Mouse (Mus musculus): Measurements from ENCODE around the gene Lipi. TPM values are rescaled to one million over a fixed set of nuclear protein-coding genes. Genes with fewer than 3 reads are reported as not detected.

Lipi gene
- polyA plus RNA-seq, 1 experiment from 2014 or later: not detected

DNA sequence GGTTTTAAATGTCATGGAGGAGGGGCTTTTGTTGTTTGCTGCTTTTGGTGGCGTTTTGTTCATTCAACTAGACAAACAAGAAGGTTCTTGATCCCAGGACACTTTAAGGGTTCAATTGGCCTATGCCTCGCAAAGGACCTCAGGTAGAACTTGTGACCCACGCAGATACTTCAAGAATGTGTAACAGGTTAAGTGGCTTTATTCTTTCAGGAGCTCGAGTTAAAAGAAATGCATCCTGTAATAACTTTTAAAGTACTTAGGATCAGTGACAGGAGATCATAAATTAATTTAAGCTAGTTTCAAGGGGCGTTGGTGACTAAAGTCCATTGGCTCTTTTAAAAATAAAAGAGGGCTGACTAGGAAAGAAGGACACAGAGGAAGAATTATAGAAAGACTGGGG, 3.6 kb downstream of the Lipi start:
- Histone ChIP-seq H3K4me3 (ENCODE audit: low read depth, low read length) (no peak overlapping the region), H3K4me1 (replicated peaks; ENCODE audit: control insufficient read depth, insufficient read depth, low read length) (no peaks in the 10 kb centered on the region), H3K36me3 (ENCODE audit: control insufficient read depth, insufficient read depth, low read length) (no peaks in the 10 kb centered on the region), H3K9me3 (ENCODE audit: control insufficient read depth, low read length) (no peaks in the 10 kb centered on the region), H3K27ac (ENCODE audit: low read depth, low read length) (no peak overlapping the region), H3K27me3 (replicated peaks; ENCODE audit: control insufficient read depth, insufficient read depth, low read length) (no peaks in the 10 kb centered on the region), H3K4me2 (no peak overlapping the region), H3K9ac (ENCODE audit: low read depth, low read length) (no peak overlapping the region)
- DNase-seq (ENCODE audit: low spot score) (no peak), ATAC-seq (replicated peaks; ENCODE audit: low FRiP score) (no peak)
- 70% methylated on average over 5 of the region's 5 CpGs for WGBS

DNA sequence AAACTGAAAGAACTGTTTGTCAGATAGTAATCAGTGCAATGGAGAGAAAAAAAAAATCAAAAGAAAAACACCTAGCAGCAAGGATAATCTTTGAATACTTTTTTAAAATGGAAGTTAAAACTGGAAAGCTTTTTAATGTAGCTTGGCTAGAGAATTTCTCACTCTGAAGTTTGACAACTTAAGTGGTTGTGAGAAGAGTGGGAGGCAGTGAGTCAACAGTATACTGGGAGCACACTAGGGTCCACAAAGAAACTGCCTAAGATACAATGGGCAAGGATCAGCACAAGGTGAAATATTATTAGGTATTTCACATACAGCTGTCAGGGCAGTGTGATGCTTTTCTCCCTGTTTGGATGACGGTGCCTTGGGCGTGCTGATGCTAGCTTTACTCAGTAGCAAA, 23.0 kb downstream of the Lipi start:
- no peak overlapping the region for H3K4me3 ChIP-seq (ENCODE audit: low read depth, low read length)
- no peak for ATAC-seq (replicated peaks; ENCODE audit: low FRiP score)

GRCm38 (mm10) chr16:75545310-75545709, 40.6 kb downstream of the Lipi start:
- H3K27ac ChIP-seq (ENCODE audit: low read depth, low read length): no peak overlapping the region
- no peaks in the 10 kb centered on the region for H3K9me3 ChIP-seq (ENCODE audit: control insufficient read depth, low read length)
- no peaks in the 10 kb centered on the region for H3K27me3 ChIP-seq (replicated peaks; ENCODE audit: control insufficient read depth, insufficient read depth, low read length)
- H3K9ac ChIP-seq (ENCODE audit: low read depth, low read length): no peak overlapping the region
- H3K4me2 ChIP-seq: no peak overlapping the region
- WGBS: 73% methylated on average over 1 of the region's 1 CpGs
- no peaks in the 10 kb centered on the region for H3K4me1 ChIP-seq (replicated peaks; ENCODE audit: control insufficient read depth, insufficient read depth, low read length)
- ATAC-seq (replicated peaks; ENCODE audit: low FRiP score): no peak
- H3K36me3 ChIP-seq (ENCODE audit: control insufficient read depth, insufficient read depth, low read length): no peaks in the 10 kb centered on the region
- no peak for DNase-seq (ENCODE audit: low spot score)
- H3K4me3 ChIP-seq (ENCODE audit: low read depth, low read length): no peak overlapping the region

More for the DNA sequence above, 23.0 kb downstream of the Lipi start:
- no peaks in the 10 kb centered on the region for H3K27me3 ChIP-seq (replicated peaks; ENCODE audit: control insufficient read depth, insufficient read depth, low read length)
- WGBS: 87% methylated on average over 2 of the region's 2 CpGs
- H3K36me3 ChIP-seq (ENCODE audit: control insufficient read depth, insufficient read depth, low read length): no peaks in the 10 kb centered on the region
- H3K9me3 ChIP-seq (ENCODE audit: control insufficient read depth, low read length): no peaks in the 10 kb centered on the region
- H3K9ac ChIP-seq (ENCODE audit: low read depth, low read length): no peak overlapping the region
- no peak overlapping the region for H3K4me2 ChIP-seq
- no peak for DNase-seq (ENCODE audit: low spot score)
- no peaks in the 10 kb centered on the region for H3K4me1 ChIP-seq (replicated peaks; ENCODE audit: control insufficient read depth, insufficient read depth, low read length)
- H3K27ac ChIP-seq (ENCODE audit: low read depth, low read length): no peak overlapping the region

DNA sequence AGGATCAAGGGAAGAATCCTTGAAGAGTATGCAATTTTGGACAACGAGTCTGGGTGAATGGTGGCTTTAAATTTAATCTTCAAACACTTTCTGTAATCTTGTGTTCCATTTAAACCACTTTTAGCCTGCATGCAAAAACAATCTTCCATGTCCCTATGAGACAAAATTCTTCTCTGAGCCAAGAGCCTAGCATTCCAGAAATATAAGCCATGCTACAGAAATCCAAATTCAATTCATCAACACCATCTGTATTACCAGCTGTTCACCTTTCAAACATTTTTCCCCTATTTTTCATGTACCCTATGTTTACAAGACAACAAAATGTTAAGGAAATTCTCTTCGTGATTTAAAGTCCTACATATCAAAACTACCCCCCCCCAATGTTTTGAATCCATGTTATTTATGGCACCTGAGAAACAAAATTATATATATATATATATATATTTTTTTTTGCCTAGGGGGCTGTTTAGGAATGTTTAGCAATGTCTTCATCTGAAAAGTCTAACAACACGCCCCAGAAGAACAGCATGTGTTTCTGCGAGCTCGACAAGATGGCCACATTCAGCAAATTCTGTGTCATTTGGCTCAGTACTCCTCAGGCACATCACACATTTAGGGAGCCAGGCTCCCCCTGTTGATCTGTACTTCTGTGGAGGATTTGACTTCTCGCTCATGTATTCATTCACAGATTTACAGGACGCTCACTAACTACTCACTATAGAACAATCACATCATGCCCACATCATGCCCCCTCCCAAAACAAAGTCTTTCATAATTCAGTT, 47.9 kb downstream of the Lipi start:
- DNase-seq (ENCODE audit: low spot score) (no peak), ATAC-seq (replicated peaks; ENCODE audit: low FRiP score) (no peak)
- H3K4me1 ChIP-seq (replicated peaks; ENCODE audit: control insufficient read depth, insufficient read depth, low read length): no peaks in the 10 kb centered on the region
- no peaks in the 10 kb centered on the region for H3K36me3 ChIP-seq (ENCODE audit: control insufficient read depth, insufficient read depth, low read length)
- no peak overlapping the region for H3K9ac ChIP-seq (ENCODE audit: low read depth, low read length)
- H3K27me3 ChIP-seq (replicated peaks; ENCODE audit: control insufficient read depth, insufficient read depth, low read length): no peaks in the 10 kb centered on the region
- no peak overlapping the region for H3K4me3 ChIP-seq (ENCODE audit: low read depth, low read length)
- WGBS: 76% methylated on average over 7 of the region's 7 CpGs
- H3K9me3 ChIP-seq (ENCODE audit: control insufficient read depth, low read length): no peaks in the 10 kb centered on the region
- H3K27ac ChIP-seq (ENCODE audit: low read depth, low read length): no peak overlapping the region
- no peak overlapping the region for H3K4me2 ChIP-seq

- Histone ChIP-seq H3K9me3 (ENCODE audit: control insufficient read depth, low read length) (no peaks in the 10 kb centered on the region), H3K4me2 (no peak overlapping the region), H3K36me3 (ENCODE audit: control insufficient read depth, insufficient read depth, low read length) (no peaks in the 10 kb centered on the region), H3K9ac (ENCODE audit: low read depth, low read length) (no peak overlapping the region), H3K27ac (ENCODE audit: low read depth, low read length) (no peak overlapping the region), H3K27me3 (replicated peaks; ENCODE audit: control insufficient read depth, insufficient read depth, low read length) (no peaks in the 10 kb centered on the region), H3K4me1 (replicated peaks; ENCODE audit: control insufficient read depth, insufficient read depth, low read length) (no peaks in the 10 kb centered on the region), H3K4me3 (ENCODE audit: low read depth, low read length) (no peak overlapping the region)
- DNase-seq (ENCODE audit: low spot score) (no peak), ATAC-seq (replicated peaks; ENCODE audit: low FRiP score) (no peak)
- WGBS: 14% methylated on average over 1 of the region's 1 CpGs
These were observed 54.2 kb downstream of the Lipi start for GRCm38 (mm10) chr16:75531705-75532104.

GRCm38 (mm10) chr16:75496568-75496967, 89.3 kb downstream of the Lipi start:
- no peak overlapping the region for H3K4me3 ChIP-seq (ENCODE audit: low read depth, low read length)
- WGBS: 84% methylated on average over 4 of the region's 4 CpGs
- ATAC-seq (replicated peaks; ENCODE audit: low FRiP score): no peak

More at GRCm38 (mm10) chr16:75496568-75496967, 89.3 kb downstream of the Lipi start:
- no peaks in the 10 kb centered on the region for H3K36me3 ChIP-seq (ENCODE audit: control insufficient read depth, insufficient read depth, low read length)
- H3K27me3 ChIP-seq (replicated peaks; ENCODE audit: control insufficient read depth, insufficient read depth, low read length): no peaks in the 10 kb centered on the region
- H3K9me3 ChIP-seq (ENCODE audit: control insufficient read depth, low read length): no peaks in the 10 kb centered on the region
- no peak overlapping the region for H3K4me2 ChIP-seq
- H3K4me1 ChIP-seq (replicated peaks; ENCODE audit: control insufficient read depth, insufficient read depth, low read length): no peaks in the 10 kb centered on the region
- no peak overlapping the region for H3K27ac ChIP-seq (ENCODE audit: low read depth, low read length)
- DNase-seq (ENCODE audit: low spot score): no peak
- H3K9ac ChIP-seq (ENCODE audit: low read depth, low read length): no peak overlapping the region

Other genes with a start within 250 kb of the Lipi start
- 0.06 and 0.12 TPM in 2 replicates for gene Rbm11, start 6.8 kb upstream of the Lipi start, polyA plus RNA-seq (2014; fragmentation: Nextera tagmentation; extraction: Ambion mirVana)
- 20.5 and 21.5 TPM in 2 replicates for gene Hspa13, start 181.0 kb upstream of the Lipi start, polyA plus RNA-seq (2014; fragmentation: Nextera tagmentation; extraction: Ambion mirVana)

All from liver, embryonic 11.5 days (tissue).